Mouse (Mus musculus) gastrocnemius, adult 2 months (tissue): ENCODE data around the gene St6galnac5. TPM values are rescaled to one million over a fixed set of nuclear protein-coding genes. Genes with fewer than 3 reads are reported as not detected.

Experiments used
- DNase-seq: peaks from one replicate; pipeline ENCODE4 v3.0.0; 2022
- H3K27ac ChIP-seq: fragments of 200-600 bp; 2 replicates; pipeline ENCODE4 v1.8.1; 2022; ENCODE audit warnings: mild to moderate bottlenecking
- H3K4me3 ChIP-seq: fragments of 200-600 bp; 2 replicates; pipeline ENCODE4 v1.8.1; 2022; ENCODE audit warnings: mild to moderate bottlenecking, moderate library complexity
- CTCF ChIP-seq: fragments of 200-600 bp; IDR thresholded peaks from 2 replicates; pipeline ENCODE4 v1.8.1; 2022; ENCODE audit warnings: antibody characterized with exemption, mild to moderate bottlenecking, moderate library complexity
- intact Hi-C: fragments of 180-260 bp; cut with DNase I; formaldehyde crosslinking; loops from one replicate; pipeline ENCODE4 v1.15.1; 2025
- total RNA-seq, 2 experiments: library from RNA; stranded (reverse); gene quantifications; 2 replicates each; pipeline ENCODE4 v1.2.3; 2021

The St6galnac5 gene
- total RNA-seq, 2 experiments from 2014 or later: 0.17 to 0.33 TPM

- H3K4me3 ChIP-seq: no peak overlapping the region
- no peak for DNase-seq
- no peak overlapping the region for H3K27ac ChIP-seq
- TF ChIP-seq CTCF: no peak
- intact Hi-C loops: no loop called here
These were observed 37.3 kb downstream of the St6galnac5 start for GRCm38 (mm10) chr3:152944766-152945165.

DNA sequence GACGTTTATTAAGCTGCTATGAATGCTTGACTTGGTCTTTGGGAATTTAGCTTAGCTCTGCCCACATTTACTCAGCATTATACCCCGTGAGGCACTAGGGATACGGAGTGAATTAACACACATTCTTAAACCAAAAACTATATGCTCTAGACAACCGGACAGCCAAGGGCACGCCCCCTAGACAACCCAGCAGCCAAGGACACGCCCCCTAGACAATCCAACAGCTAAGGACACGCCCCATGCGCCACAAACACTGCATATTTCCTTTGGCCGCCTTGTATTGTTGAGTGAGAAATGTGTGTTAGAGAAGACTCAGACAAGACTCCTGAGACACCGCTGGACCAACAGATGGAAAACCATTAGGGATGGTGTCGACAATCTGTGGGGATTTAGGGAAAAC lies 39.1 kb downstream of the St6galnac5 start:
- TF ChIP-seq CTCF: no peak
- Histone ChIP-seq H3K27ac (no peak overlapping the region), H3K4me3 (no peak overlapping the region)
- DNase-seq: no peak
- intact Hi-C loops: no loop called here

GRCm38 (mm10) chr3:152941671-152942070 lies 40.4 kb downstream of the St6galnac5 start:
- TF ChIP-seq CTCF: no peak

GRCm38 (mm10) chr3:152936313-152936712 lies 45.7 kb downstream of the St6galnac5 start:
- intact Hi-C loops: no loop called here
- TF ChIP-seq CTCF: no peak
- DNase-seq: no peak

More at GRCm38 (mm10) chr3:152941671-152942070, 40.4 kb downstream of the St6galnac5 start:
- H3K4me3 ChIP-seq: no peak overlapping the region
- DNase-seq: no peak
- intact Hi-C loops: no loop called here
- H3K27ac ChIP-seq: no peak overlapping the region

DNA sequence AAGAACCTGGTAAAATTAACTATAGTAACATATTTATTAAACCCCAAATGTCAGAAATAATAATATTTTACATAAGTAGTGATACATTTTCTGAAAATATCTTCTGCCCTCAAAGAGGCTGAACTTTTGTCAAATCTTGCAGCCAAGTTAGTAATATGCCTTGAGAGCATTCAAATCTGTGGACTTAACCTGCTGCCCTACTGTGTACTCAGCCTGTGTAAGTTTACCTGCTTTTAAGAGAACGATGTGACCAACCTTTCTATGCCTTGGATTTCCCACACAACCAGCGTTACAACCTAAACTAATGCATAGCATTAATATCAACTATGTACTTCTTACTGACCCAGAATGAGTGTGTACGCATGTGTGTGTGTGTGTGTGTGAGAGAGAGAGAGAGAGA lies 48.3 kb downstream of the St6galnac5 start:
- H3K4me3 ChIP-seq: no peak overlapping the region
- intact Hi-C loops: no loop called here
- H3K27ac ChIP-seq: no peak overlapping the region
- no peak for DNase-seq
- no peak for TF ChIP-seq CTCF

More at GRCm38 (mm10) chr3:152936313-152936712, 45.7 kb downstream of the St6galnac5 start:
- H3K27ac ChIP-seq: no peak overlapping the region
- H3K4me3 ChIP-seq: no peak overlapping the region

- H3K4me3 ChIP-seq: no peak overlapping the region
- no peak overlapping the region for H3K27ac ChIP-seq
- no peak for TF ChIP-seq CTCF
- DNase-seq: no peak
- intact Hi-C loops: no loop called here
These were observed 49.5 kb downstream of the St6galnac5 start for GRCm38 (mm10) chr3:152932544-152932943.

DNA sequence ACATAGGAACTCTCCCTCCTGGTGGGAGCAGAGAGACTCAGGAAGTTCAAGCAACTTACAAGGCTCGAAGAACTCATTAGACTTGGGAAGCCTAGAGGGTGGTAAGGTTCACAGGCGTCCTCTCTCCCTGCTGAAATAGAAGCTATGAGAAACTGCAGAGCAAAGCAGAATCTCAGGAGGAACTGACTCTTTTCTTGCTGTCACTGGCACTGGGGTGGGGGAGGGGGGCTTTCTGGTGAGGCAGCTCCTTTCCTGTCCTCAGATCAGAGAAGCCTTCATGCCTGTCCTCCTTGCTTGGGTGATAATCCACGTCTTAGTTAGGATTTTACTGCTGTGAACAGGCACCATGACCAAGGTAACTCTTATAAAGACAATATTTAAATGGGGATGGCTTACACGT lies 50.0 kb downstream of the St6galnac5 start:
- intact Hi-C loops: no loop called here
- H3K4me3 ChIP-seq: no peak overlapping the region
- DNase-seq: no peak
- H3K27ac ChIP-seq: no peak overlapping the region
- no peak for TF ChIP-seq CTCF

DNA sequence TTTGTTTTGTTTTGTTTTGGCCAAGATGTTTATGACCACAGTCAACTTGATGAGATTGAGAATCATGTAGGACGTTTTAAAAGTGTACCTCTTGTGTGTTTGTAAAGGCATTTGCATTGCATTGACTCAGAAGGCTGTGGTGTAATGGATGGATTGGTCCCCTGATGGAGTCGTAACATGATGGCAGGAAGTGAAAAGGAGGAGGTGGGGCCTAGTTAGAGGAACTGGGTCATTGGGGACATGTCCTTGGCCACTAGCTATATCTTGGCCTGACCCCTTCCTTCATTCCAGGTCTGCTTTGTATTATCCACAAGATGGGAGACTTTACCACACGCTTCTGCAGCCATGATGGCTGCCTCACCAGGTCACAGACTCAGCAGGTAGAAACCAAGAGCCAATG lies 50.7 kb downstream of the St6galnac5 start:
- intact Hi-C loops: no loop called here
- no peak for TF ChIP-seq CTCF
- Histone ChIP-seq H3K27ac (no peak overlapping the region), H3K4me3 (no peak overlapping the region)
- DNase-seq: no peak

GRCm38 (mm10) chr3:152929788-152930281 lies 52.2 kb downstream of the St6galnac5 start:
- TF ChIP-seq CTCF: no peak
- intact Hi-C loops: no loop called here
- no peak overlapping the region for H3K4me3 ChIP-seq
- no peak overlapping the region for H3K27ac ChIP-seq
- no peak for DNase-seq

- TF ChIP-seq CTCF: no peak
- H3K27ac ChIP-seq: no peak overlapping the region
- DNase-seq: no peak
- intact Hi-C loops: no loop called here
- no peak overlapping the region for H3K4me3 ChIP-seq
These were observed 52.7 kb downstream of the St6galnac5 start for GRCm38 (mm10) chr3:152929256-152929787.

GRCm38 (mm10) chr3:152928287-152928975 lies 53.6 kb downstream of the St6galnac5 start:
- DNase-seq: no peak
- H3K4me3 ChIP-seq: no peak overlapping the region
- no peak for TF ChIP-seq CTCF
- intact Hi-C loops: no loop called here
- H3K27ac ChIP-seq: no peak overlapping the region

DNA sequence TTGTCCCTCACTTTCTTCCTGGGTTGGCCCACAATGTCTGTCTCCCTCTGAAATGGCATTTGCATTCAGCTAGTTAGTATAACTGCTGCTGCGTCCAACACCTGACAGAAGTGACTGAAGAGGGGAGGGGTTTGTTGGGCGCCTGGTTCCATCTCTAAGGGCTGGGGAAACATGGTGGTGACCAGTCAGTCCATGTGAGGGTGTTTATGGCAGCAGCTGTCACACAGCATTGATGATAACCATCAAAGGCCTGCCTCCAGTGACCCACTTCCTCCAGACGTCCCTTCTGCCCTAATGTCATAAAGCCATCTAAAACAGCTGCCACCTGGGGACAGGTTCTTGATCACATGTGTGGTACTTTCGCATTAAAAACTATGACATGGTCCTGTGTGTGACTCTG lies 55.9 kb downstream of the St6galnac5 start:
- Histone ChIP-seq H3K4me3 (no peak overlapping the region), H3K27ac (no peak overlapping the region)
- DNase-seq: no peak
- intact Hi-C loops: no loop called here
- TF ChIP-seq CTCF: no peak

GRCm38 (mm10) chr3:152925364-152925763 lies 56.7 kb downstream of the St6galnac5 start:
- intact Hi-C loops: no loop called here
- no peak for TF ChIP-seq CTCF
- H3K4me3 ChIP-seq: no peak overlapping the region
- no peak overlapping the region for H3K27ac ChIP-seq
- DNase-seq: no peak

DNA sequence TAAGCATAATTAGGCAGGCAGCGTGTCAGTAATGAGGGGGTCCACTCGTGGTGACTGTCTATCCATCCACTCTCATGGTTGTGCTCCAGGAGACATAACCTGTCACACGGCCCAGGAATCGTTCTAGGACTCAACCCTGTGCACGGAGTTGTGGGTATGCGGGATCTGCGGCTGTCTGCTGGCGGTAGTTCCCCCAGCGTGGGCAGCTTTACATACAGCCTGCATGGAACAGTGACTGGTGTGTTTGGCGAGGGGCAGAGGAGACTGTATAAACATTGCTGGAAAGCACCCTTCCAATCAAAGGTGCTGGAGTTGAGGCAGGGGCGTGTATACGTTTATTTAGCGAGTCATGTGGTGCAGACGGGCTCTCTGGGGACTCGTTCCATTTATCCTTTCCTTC lies 58.5 kb downstream of the St6galnac5 start:
- H3K27ac ChIP-seq: no peak overlapping the region
- DNase-seq: no peak
- intact Hi-C loops: no loop called here
- TF ChIP-seq CTCF: no peak
- no peak overlapping the region for H3K4me3 ChIP-seq
